Mouse (Mus musculus): ENCODE data around the gene Zdhhc22. TPM values are rescaled to one million over a fixed set of nuclear protein-coding genes. Genes with fewer than 3 reads are reported as not detected.

The Zdhhc22 gene
- total RNA-seq, 2 experiments from 2014 or later, result not detected

GRCm38 (mm10) chr12:86941173-86941572 is 49.1 kb downstream of the Zdhhc22 start:
- ATAC-seq (replicated peaks; ENCODE audit: poor library complexity), result no peak

- 0 out of 2 replicates have a peak, but pooled peaks have one; percentile 23 for ATAC-seq (replicated peaks; ENCODE audit: poor library complexity)
Measured at GRCm38 (mm10) chr12:86938571-86938970, 51.7 kb downstream of the Zdhhc22 start.

GRCm38 (mm10) chr12:86936587-86937343 is 53.5 kb downstream of the Zdhhc22 start:
- ATAC-seq (replicated peaks; ENCODE audit: poor library complexity), result no peak

GRCm38 (mm10) chr12:86935692-86936282 is 54.4 kb downstream of the Zdhhc22 start:
- no peak for ATAC-seq (replicated peaks; ENCODE audit: poor library complexity)

GRCm38 (mm10) chr12:86934748-86935147 is 55.5 kb downstream of the Zdhhc22 start:
- no peak for ATAC-seq (replicated peaks; ENCODE audit: poor library complexity)

- no peak for ATAC-seq (replicated peaks; ENCODE audit: poor library complexity)
Measured at GRCm38 (mm10) chr12:86932575-86932952, 57.7 kb downstream of the Zdhhc22 start.

GRCm38 (mm10) chr12:86931919-86932574 is 58.2 kb downstream of the Zdhhc22 start:
- no peak for ATAC-seq (replicated peaks; ENCODE audit: poor library complexity)

- no peak for ATAC-seq (replicated peaks; ENCODE audit: poor library complexity)
Measured at GRCm38 (mm10) chr12:86930934-86931729, 59.1 kb downstream of the Zdhhc22 start.

Other genes with a start within 250 kb of the Zdhhc22 start
- gene Irf2bpl, start 105.6 kb downstream of the Zdhhc22 start, total RNA-seq (2015), result 1.4 and 1.8 TPM in 2 replicates
- 1.6 and 1.7 TPM in 2 replicates for gene Irf2bpl, start 105.6 kb downstream of the Zdhhc22 start, total RNA-seq (2017)
- gene Cipc, start 43.4 kb downstream of the Zdhhc22 start, total RNA-seq (2015), result 16.7 and 22.0 TPM in 2 replicates
- 17.6 and 23.7 TPM in 2 replicates for gene Cipc, start 43.4 kb downstream of the Zdhhc22 start, total RNA-seq (2017)
- gene Tmem63c, start 30.9 kb upstream of the Zdhhc22 start, total RNA-seq (2015), result not detected in 2 replicates
- gene Tmem63c, start 30.9 kb upstream of the Zdhhc22 start, total RNA-seq (2017), result not detected in 2 replicates
- 0.49 TPM in 1 of 2 replicates, not detected in the other for gene Ngb, start 112.1 kb upstream of the Zdhhc22 start, total RNA-seq (2015)
- gene Ngb, start 112.1 kb upstream of the Zdhhc22 start, total RNA-seq (2017), result 0.51 and 0.75 TPM in 2 replicates
- 30.9 and 31.3 TPM in 2 replicates for gene Gstz1, start 156.7 kb upstream of the Zdhhc22 start, total RNA-seq (2015)
- 26.1 and 27.1 TPM in 2 replicates for gene Gstz1, start 156.7 kb upstream of the Zdhhc22 start, total RNA-seq (2017)
- 6.4 and 7.7 TPM in 2 replicates for gene Pomt2, start 157.5 kb upstream of the Zdhhc22 start, total RNA-seq (2015)
- gene Pomt2, start 157.5 kb upstream of the Zdhhc22 start, total RNA-seq (2017), result 10.3 and 10.9 TPM in 2 replicates
- gene Samd15, start 209.3 kb upstream of the Zdhhc22 start, total RNA-seq (2015), result 0.61 and 1.2 TPM in 2 replicates
- 0.47 and 0.75 TPM in 2 replicates for gene Samd15, start 209.3 kb upstream of the Zdhhc22 start, total RNA-seq (2017)
- gene Tmed8, start 210.0 kb upstream of the Zdhhc22 start, total RNA-seq (2015), result 5.9 and 7.0 TPM in 2 replicates
- gene Tmed8, start 210.0 kb upstream of the Zdhhc22 start, total RNA-seq (2017), result 6.5 and 7.5 TPM in 2 replicates
- 0.30 TPM in 1 of 2 replicates, not detected in the other for gene Noxred1, start 248.3 kb upstream of the Zdhhc22 start, total RNA-seq (2015)
- 0.24 and 0.50 TPM in 2 replicates for gene Noxred1, start 248.3 kb upstream of the Zdhhc22 start, total RNA-seq (2017)

All from megakaryocyte progenitor cell, adult 5-6 weeks (primary cell).